Mouse (Mus musculus) layer of hippocampus, adult 11-12 months (tissue): ENCODE data around the gene Slc30a3.
A peak's percentile ranks its signal among the peaks of the same experiment; 100 is the strongest.

Experiments
- DNase-seq: peaks from one replicate; pipeline ENCODE4 v3.0.0; 2022; ENCODE audit warnings: low spot score

The Slc30a3 gene

GRCm38 (mm10) chr5:31108000-31108490, at the start of gene Slc30a3:
Gene Slc30a3 (minus strand): TSS chr5:31108237.
- no peak for DNase-seq

- DNase-seq: peak; percentile 84
Observed at GRCm38 (mm10) chr5:31154152-31154553, 46.1 kb upstream of the Slc30a3 start, which contains the start of gene Mpv17. Gene Mpv17 (minus strand): TSS chr5:31154251.

GRCm38 (mm10) chr5:31153516-31154151, 45.6 kb upstream of the Slc30a3 start:
- no peak for DNase-seq

GRCm38 (mm10) chr5:31151746-31152145, 43.7 kb upstream of the Slc30a3 start:
- no peak for DNase-seq

- no peak for DNase-seq
Observed at GRCm38 (mm10) chr5:31149781-31150180, 41.7 kb upstream of the Slc30a3 start.

- DNase-seq: no peak
Observed at GRCm38 (mm10) chr5:31138968-31139425, 31.0 kb upstream of the Slc30a3 start.

GRCm38 (mm10) chr5:31138241-31138967, 30.4 kb upstream of the Slc30a3 start, which contains the start of gene Ucn:
Gene Ucn (minus strand): TSS chr5:31138829.
- DNase-seq: no peak

- no peak for DNase-seq
Observed at GRCm38 (mm10) chr5:31137658-31138057, 29.6 kb upstream of the Slc30a3 start.

- DNase-seq: no peak
Observed at GRCm38 (mm10) chr5:31136730-31137424, 28.8 kb upstream of the Slc30a3 start.

- no peak for DNase-seq
Observed at GRCm38 (mm10) chr5:31126050-31126449, 18.0 kb upstream of the Slc30a3 start.

GRCm38 (mm10) chr5:31123481-31123880, 15.4 kb upstream of the Slc30a3 start:
- DNase-seq: no peak

- no peak for DNase-seq
Observed at GRCm38 (mm10) chr5:31121111-31121510, 13.1 kb upstream of the Slc30a3 start.

GRCm38 (mm10) chr5:31116912-31117311, 8.9 kb upstream of the Slc30a3 start:
- no peak for DNase-seq

- DNase-seq: no peak
Observed at GRCm38 (mm10) chr5:31116354-31116753, 8.3 kb upstream of the Slc30a3 start, which contains the start of gene Trim54. Gene Trim54 (plus strand): TSS chr5:31116712.

- no peak for DNase-seq
Observed at GRCm38 (mm10) chr5:31110781-31111180, 2.7 kb upstream of the Slc30a3 start.

- no peak for DNase-seq
Observed at GRCm38 (mm10) chr5:31105814-31106335, 2.2 kb downstream of the Slc30a3 start, which contains the start of gene Dnajc5g. Gene Dnajc5g (plus strand): TSS chr5:31106285.

- DNase-seq: no peak
Observed at GRCm38 (mm10) chr5:31095711-31096480, 12.1 kb downstream of the Slc30a3 start.

- DNase-seq: no peak
Observed at GRCm38 (mm10) chr5:31094799-31095691, 13.0 kb downstream of the Slc30a3 start.

- DNase-seq: no peak
Observed at GRCm38 (mm10) chr5:31094100-31094798, 13.8 kb downstream of the Slc30a3 start.
